In genomic region chr5:105556291-105556690, GRCm38 (mm10) we compare ENCODE assay signal across 20 mouse cellular contexts. TPM values are rescaled to one million over a fixed set of nuclear protein-coding genes. Genes with fewer than 3 reads are reported as not detected.
A peak's percentile ranks its signal among the peaks of the same experiment; 100 is the strongest.
DNase-seq lines count a peak whose midpoint lies in the region; ATAC-seq lines count a peak whose summit lies in the region.
"Had no signal": no experiment of that assay in that cellular context is flagged by ENCODE, and none has a peak within 500 bp of the region (broad histone marks: within the 10 kb centered on the region; RNA-seq: fewer than 3 reads in every experiment).

No protein-coding gene starts in this region.

- intact Hi-C loops in left cerebral cortex, postnatal 36 days (cut with DNase I) = no loop called here

- peak; percentile 25; the same call in 1 of the 2 replicates for ATAC-seq in monocyte, adult 5-6 weeks (replicated peaks; ENCODE audit: insufficient number of reproducible peaks, low FRiP score, low TSS enrichment, poor library complexity, severe bottlenecking)
- ATAC-seq in granulocyte monocyte progenitor cell, adult 5-6 weeks (replicated peaks; ENCODE audit: poor library complexity, severe bottlenecking) = no peak
- ATAC-seq: forebrain, embryonic 13.5 days; forebrain, embryonic 15.5 days; forebrain, postnatal 0 days had no signal

- peak; percentile 16 for DNase-seq in 416B (ENCODE audit: low read depth)
- DNase-seq in CD4-positive helper T cell, adult 2 months (ENCODE audit: low read depth, low spot score) = peak; percentile 13
- DNase-seq in T-cell, adult 2 months (ENCODE audit: low spot score) = peak; percentile 16
- DNase-seq in adrenal gland, adult 8-10 months = no peak
- DNase-seq in left cerebral cortex, postnatal 36 days (ENCODE audit: low spot score in 2 of 2) = no peak
- no peak for DNase-seq in urinary bladder, postnatal 36 days (ENCODE audit: low spot score in 2 of 2)
- DNase-seq: adrenal gland, adult 2 months; adrenal gland, postnatal 14 days; adrenal gland, postnatal 36 days; B cell, adult 2 months; cerebellum, adult 11-12 months; cerebellum, adult 2 months; cerebellum, adult 9-10 months; cerebellum, postnatal 10 days; cerebellum, postnatal 25 days; forebrain, postnatal 0 days had no signal

RNA-seq across cellular contexts. Expression of gene Lrrc8c, which starts 37.1 kb away (rescaled TPM):
- 18.1 to 49.5 TPM (median 38.9 TPM) in 3 replicates for total RNA-seq in monocyte, adult 5-6 weeks (2017)
- 23.7 and 38.7 TPM in 2 replicates for total RNA-seq in granulocyte monocyte progenitor cell, adult 5-6 weeks (2014; fragmentation: Nextera tagmentation)
- total RNA-seq in granulocyte monocyte progenitor cell, adult 5-6 weeks (2017) = 4.4 and 7.5 TPM in 2 replicates
- 10 to 100 TPM; 16.8 to 28.0 (median 24.5) TPM for total RNA-seq in adrenal gland, adult 8-10 months (2022)
- 10 to 100 TPM; 33.4 to 34.7 TPM for total RNA-seq in left cerebral cortex, postnatal 36 days (2021)

Comparison
In these comparisons a context has a peak if more than half of its experiments do, and no peak if none do; other contexts are left out.
1. DNase-seq: peak in 416B (single experiment), CD4-positive helper T cell, adult 2 months (single experiment) and T-cell, adult 2 months (single experiment); none in adrenal gland, adult 8-10 months (single experiment), left cerebral cortex, postnatal 36 days (0 of 2) and urinary bladder, postnatal 36 days (0 of 2).